Mouse (Mus musculus) megakaryocyte, adult 5-6 weeks (primary cell): ENCODE data around the gene Cd99l2. TPM values are rescaled to one million over a fixed set of nuclear protein-coding genes. Genes with fewer than 3 reads are reported as not detected.

Experiments
- ATAC-seq: 2 replicates; pipeline ENCODE4 v1.8.0; 2016; ENCODE audit warnings: mild to moderate bottlenecking, inconsistent platforms; ENCODE audit not compliant: poor library complexity, severe bottlenecking
- total RNA-seq, 2 experiments: library from RNA; stranded (forward) in 1 of 2; stranded (reverse) in 1 of 2; fragments of 153-499, 151-499 nt in 1 of 2; fragments of 221-1000, 200-1000 nt in 1 of 2; gene quantifications; 2 replicates each; pipeline versions ENCODE4 v1.2.3 to v1.2.4; 2015 to 2017

The Cd99l2 gene
- total RNA-seq, 2 experiments from 2014 or later, result 5.1 to 9.9 TPM

GRCm38 (mm10) chrX:71468639-71469295 lies 23.9 kb downstream of the Cd99l2 start:
- no peak for ATAC-seq

- ATAC-seq, result no peak
Measured at GRCm38 (mm10) chrX:71467491-71467890, 25.2 kb downstream of the Cd99l2 start.

DNA sequence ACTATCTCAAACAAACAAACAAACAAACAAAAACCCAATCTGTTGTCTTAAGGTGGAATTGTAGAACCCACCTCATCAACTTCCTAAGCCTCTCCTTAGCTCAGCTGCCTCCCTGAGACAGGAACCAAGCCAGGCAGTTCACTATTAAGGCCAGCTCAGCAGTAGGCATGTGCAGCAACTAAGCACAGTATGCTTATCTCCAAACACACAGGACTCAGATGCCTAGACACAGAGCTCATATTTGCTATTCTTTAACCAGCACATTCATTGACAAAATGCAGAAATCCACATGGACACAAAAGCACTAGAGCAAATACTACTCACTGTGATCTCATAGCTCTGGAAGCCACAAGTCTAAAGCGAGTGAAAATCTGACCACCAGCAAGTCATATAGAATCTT lies 27.2 kb downstream of the Cd99l2 start:
- ATAC-seq, result no peak

- no peak for ATAC-seq
Measured at GRCm38 (mm10) chrX:71464138-71464826, 28.4 kb downstream of the Cd99l2 start.

GRCm38 (mm10) chrX:71456078-71456737 lies 36.4 kb downstream of the Cd99l2 start:
- no peak for ATAC-seq

DNA sequence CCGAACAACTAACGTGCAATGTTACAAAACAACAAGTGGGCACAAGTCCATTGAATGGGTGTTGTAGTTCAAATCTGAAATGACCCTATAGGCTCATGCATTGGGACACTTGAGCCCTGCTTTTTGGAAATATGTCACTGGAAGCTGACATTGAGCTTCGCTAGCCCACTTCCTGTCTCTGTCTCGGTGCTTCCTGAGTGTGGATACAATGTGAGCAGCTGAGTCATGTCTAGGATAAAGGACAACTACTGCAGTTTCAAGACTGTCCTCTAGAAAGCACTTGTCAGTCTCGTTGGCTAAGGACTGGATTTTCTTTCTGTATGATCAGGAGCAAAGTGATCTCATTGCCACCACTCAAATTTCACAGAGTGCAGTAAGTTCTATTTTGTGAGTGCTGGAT lies 49.7 kb downstream of the Cd99l2 start:
- ATAC-seq, result no peak

- no peak for ATAC-seq
Measured at GRCm38 (mm10) chrX:71439473-71439872, 53.2 kb downstream of the Cd99l2 start.

- ATAC-seq, result no peak
Measured at GRCm38 (mm10) chrX:71435542-71435941, 57.1 kb downstream of the Cd99l2 start.

- no peak for ATAC-seq
Measured at GRCm38 (mm10) chrX:71434860-71435259, 57.8 kb downstream of the Cd99l2 start.

DNA sequence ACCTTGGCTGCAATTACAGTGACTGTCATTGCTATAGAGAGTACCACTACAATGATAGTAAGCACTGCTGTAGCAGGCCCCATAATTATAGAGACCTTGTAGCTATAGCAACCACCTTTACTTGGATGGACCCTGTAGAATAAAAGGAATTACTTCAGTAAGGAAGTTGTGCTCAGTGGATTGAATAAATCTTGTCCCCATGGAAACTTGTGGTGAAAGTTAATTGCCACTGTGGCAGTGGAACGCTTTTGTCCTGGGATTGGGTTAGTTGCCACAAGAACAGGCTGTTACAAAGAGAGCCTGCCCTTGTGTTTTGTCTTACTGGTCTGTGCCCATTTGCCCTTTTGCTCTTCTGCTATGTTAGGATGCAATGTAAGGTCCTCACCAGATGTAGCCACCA lies 58.2 kb downstream of the Cd99l2 start:
- no peak for ATAC-seq

DNA sequence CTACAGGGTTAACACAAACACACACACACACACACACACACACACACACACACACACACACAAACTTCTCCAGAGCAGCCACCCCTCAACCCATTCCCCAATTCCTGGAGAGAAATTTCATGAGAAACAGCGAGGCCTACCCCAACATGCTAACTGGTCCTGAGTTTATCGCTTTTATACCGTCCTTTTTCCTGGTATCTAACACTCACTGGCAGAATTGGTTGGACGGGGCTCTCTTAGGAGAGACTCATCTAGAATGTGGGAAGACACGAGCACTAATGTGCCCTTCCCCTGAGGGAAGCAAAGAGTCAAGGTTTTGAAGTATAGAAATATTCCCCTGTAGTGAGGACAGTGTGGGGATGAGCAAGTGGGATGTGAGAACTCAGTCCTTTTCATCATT lies 61.7 kb downstream of the Cd99l2 start:
- ATAC-seq, result no peak

DNA sequence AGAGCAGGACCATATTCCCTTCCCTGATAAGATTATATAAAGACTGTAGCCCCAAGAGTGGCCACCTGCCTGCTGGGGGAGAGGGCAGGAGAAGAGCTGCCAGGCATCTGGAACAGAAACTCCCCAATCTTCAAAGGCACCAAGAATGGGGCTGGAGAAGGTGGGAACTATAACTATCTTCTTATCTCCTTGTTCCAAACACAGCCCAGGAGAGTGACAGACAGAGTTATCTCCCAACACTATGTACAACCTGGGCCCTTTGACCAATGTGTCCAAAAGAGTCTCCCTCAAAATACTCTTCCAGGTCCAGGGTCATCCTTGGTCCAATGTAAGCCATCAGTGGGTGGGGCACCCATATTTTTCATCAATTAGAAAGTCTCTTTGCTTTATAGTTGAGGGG lies 65.2 kb downstream of the Cd99l2 start:
- no peak for ATAC-seq

DNA sequence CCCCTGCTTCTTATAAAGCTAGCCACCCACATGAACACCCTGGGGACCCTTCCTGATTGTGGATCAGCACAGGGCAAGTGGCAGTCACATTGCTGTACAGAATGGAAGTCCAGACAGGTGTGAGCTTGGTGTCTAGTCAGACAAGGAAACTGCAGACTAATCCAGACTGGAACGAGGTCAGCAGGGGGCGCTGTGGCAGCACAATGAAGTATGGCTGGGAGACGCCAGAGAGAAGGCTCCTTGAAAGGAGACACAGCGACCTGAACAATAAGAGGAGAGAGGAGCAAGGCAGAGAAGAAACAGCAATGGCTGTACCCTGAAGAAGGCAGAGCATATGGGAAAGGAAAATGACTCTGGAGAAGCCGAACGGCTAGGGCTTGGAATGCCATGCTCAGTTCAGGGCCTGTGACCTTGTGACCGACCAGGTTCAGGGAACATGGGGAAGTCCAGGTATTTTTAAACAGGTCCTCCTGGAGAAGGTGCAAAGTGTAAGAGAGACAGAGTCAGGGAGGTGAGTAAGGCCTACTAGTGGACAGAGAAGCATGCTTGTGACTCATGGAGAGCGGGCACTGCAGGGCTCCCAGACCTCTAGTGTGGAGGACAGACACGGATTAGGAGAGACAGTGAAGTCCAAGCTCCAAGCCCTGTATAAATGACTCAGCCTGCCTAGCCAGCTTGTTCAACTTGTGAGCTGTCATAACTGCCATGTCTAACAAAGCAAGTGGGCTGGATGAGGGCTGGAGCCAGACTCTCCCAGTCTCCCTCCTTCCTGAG lies 66.7 kb downstream of the Cd99l2 start:
- peak; percentile 70 for ATAC-seq

- ATAC-seq, result no peak
Measured at GRCm38 (mm10) chrX:71424852-71425251, 67.8 kb downstream of the Cd99l2 start.

- no peak for ATAC-seq
Measured at GRCm38 (mm10) chrX:71413616-71414015, 79.0 kb downstream of the Cd99l2 start.

DNA sequence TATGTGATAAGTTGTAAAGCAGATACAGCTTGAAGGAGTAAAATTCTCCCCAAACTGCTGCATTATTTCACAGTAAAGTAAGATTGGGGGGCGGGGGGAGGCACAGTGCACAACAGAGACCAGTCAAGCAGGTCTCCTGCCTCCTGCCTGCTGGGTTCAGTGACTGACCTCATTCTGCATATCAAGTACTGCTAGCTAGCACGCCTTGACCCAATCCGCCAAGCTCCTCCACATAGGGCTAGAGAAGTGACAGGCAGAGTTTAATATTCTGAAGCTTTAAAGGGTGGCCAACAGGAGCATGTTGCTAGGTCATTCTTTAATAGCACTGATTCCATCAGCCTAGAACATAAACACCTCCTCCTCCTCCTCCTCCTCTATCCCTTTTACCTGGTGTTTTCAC lies 79.9 kb downstream of the Cd99l2 start:
- ATAC-seq, result no peak

DNA sequence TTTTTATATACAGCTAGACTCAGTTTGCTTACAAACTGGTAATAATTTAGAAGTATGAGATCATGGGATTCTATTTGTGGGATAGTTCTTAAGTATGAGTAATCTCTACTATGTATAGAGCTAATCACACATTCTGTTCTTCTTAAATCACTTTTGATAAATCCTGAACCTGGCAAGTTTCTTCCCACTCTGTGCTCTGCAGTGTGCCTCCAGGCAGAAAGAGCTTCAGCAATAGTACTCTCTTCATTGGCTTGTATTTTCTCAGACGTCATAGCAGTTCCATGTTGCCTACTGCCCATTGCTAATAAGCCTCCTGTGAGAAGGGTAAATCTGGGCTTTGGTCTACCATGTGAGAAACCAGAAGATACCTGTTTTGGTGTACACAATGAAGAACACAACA lies 84.3 kb downstream of the Cd99l2 start:
- ATAC-seq, result no peak

GRCm38 (mm10) chrX:71406290-71406689 lies 86.4 kb downstream of the Cd99l2 start:
- ATAC-seq, result no peak

GRCm38 (mm10) chrX:71396326-71396725 lies 96.3 kb downstream of the Cd99l2 start:
- peak; percentile 77 for ATAC-seq

DNA sequence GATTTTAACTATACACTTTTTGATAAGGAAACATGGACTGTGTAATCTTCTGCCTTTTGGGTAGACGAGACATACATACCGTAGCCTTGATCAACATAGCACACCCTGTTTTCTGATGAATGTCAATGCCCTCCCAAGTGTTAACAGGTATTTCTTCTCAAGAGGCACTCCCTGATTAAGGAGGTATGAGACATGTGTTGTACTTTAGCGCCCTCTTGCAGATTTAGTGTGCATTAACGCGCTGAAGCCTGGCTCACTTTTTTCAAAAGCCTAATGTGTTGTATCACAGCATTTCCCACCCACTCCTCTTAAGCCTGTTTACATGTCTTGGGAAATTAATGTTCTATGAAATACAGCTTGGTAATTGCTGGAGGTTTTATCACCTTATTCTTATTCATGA lies 111.1 kb downstream of the Cd99l2 start:
- peak; percentile 69 for ATAC-seq

GRCm38 (mm10) chrX:71378435-71378834 lies 114.2 kb downstream of the Cd99l2 start:
- ATAC-seq, result no peak
